In genomic region chr15:84443631-84444030, GRCm38 (mm10) we compare ENCODE assay signal across 10 mouse cellular contexts. TPM values are rescaled to one million over a fixed set of nuclear protein-coding genes. Genes with fewer than 3 reads are reported as not detected.
A peak's percentile ranks its signal among the peaks of the same experiment; 100 is the strongest.
DNase-seq lines count a peak whose midpoint lies in the region; ATAC-seq lines count a peak whose summit lies in the region.
"Had no signal": no experiment of that assay in that cellular context is flagged by ENCODE, and none has a peak within 500 bp of the region (broad histone marks: within the 10 kb centered on the region; RNA-seq: fewer than 3 reads in every experiment).

No protein-coding gene starts in this region.

- peak; percentile 28 for DNase-seq in embryo, embryonic 11 days
- DNase-seq in embryo, embryonic 10 days (ENCODE audit: low spot score) = no peak
- peak; percentile 56 to 88 for DNase-seq in kidney, postnatal 25 days
- DNase-seq in left cerebral cortex, postnatal 36 days (ENCODE audit: low spot score in 2 of 2) = no peak
- DNase-seq in heart, postnatal 10 days = no peak
- DNase-seq in thymus, adult 18-20 months = no peak
- DNase-seq: cerebellum, adult 9-10 months had no signal

- H3K9ac ChIP-seq in hindbrain, embryonic 13.5 days = peak overlapping the region; percentile 83
- peak overlapping the region; percentile 60 for H3K9ac ChIP-seq in neural tube, embryonic 13.5 days

- H3K36me3 ChIP-seq in hindbrain, embryonic 13.5 days = no peaks in the 10 kb centered on the region
- no peaks in the 10 kb centered on the region for H3K36me3 ChIP-seq in neural tube, embryonic 13.5 days
- H3K36me3 ChIP-seq: G1E had no signal

- no peaks in the 10 kb centered on the region for H3K9me3 ChIP-seq in hindbrain, embryonic 13.5 days
- no peaks in the 10 kb centered on the region for H3K9me3 ChIP-seq in neural tube, embryonic 13.5 days

- peak overlapping the region; percentile 80 for H3K4me2 ChIP-seq in hindbrain, embryonic 13.5 days
- H3K4me2 ChIP-seq in neural tube, embryonic 13.5 days = peak overlapping the region; percentile 90

- WGBS in hindbrain, embryonic 13.5 days = 28% methylated on average over 10 of the region's 10 CpGs
- WGBS in neural tube, embryonic 13.5 days = 35% methylated on average over 10 of the region's 10 CpGs

- intact Hi-C loops in left cerebral cortex, postnatal 36 days (cut with DNase I) = no loop called here
- intact Hi-C loops in heart, postnatal 10 days (cut with DNase I) = no loop called here

- ATAC-seq in hindbrain, embryonic 13.5 days (ENCODE audit: low FRiP score) = no peak
- ATAC-seq in neural tube, embryonic 13.5 days (ENCODE audit: low read depth) = peak; percentile 15; the same call in 1 of the 2 replicates

- H3K4me3 ChIP-seq in hindbrain, embryonic 13.5 days = peak overlapping the region; percentile 60
- H3K4me3 ChIP-seq in neural tube, embryonic 13.5 days = peak overlapping the region; percentile 10; the same call in 1 of the 2 replicates

- peak overlapping the region; percentile 49 for H3K27ac ChIP-seq in hindbrain, embryonic 13.5 days
- peak overlapping the region; percentile 42; the same call in 1 of the 2 replicates for H3K27ac ChIP-seq in neural tube, embryonic 13.5 days (replicated peaks)

- peaks cover 60% of the 10 kb centered on the region for H3K27me3 ChIP-seq in hindbrain, embryonic 13.5 days
- peaks cover 49% of the 10 kb centered on the region for H3K27me3 ChIP-seq in neural tube, embryonic 13.5 days

- H3K4me1 ChIP-seq in hindbrain, embryonic 13.5 days (replicated peaks) = peaks cover 74% of the 10 kb centered on the region
- H3K4me1 ChIP-seq in neural tube, embryonic 13.5 days (replicated peaks) = peaks cover 67% of the 10 kb centered on the region

RNA-seq across cellular contexts. Expression of gene Shisal1, which starts 3.3 kb away (rescaled TPM):
- polyA plus RNA-seq in hindbrain, embryonic 13.5 days (2015; fragmentation: Nextera tagmentation; extraction: Ambion mirVana) = 9.5 and 10.9 TPM in 2 replicates
- 10.1 and 13.4 TPM in 2 replicates for polyA plus RNA-seq in neural tube, embryonic 13.5 days (2015; fragmentation: Nextera tagmentation; extraction: Ambion mirVana)
- 10 to 100 TPM; 39.1 to 48.5 TPM for total RNA-seq in left cerebral cortex, postnatal 36 days (2021)
- total RNA-seq in heart, postnatal 10 days (2021) = 1 to 10 TPM; 2.2 to 2.3 TPM
- polyA plus RNA-seq: G1E had no signal

Comparison
In these comparisons a context has a peak if more than half of its experiments do, and no peak if none do; other contexts are left out.
1. DNase-seq: peak in embryo, embryonic 11 days (single experiment) and kidney, postnatal 25 days (2 of 2); none in embryo, embryonic 10 days (single experiment), left cerebral cortex, postnatal 36 days (0 of 2), heart, postnatal 10 days (0 of 2) and thymus, adult 18-20 months (0 of 2).
2. RNA of gene Shisal1, which starts 3.3 kb away (total RNA-seq): 39.1 to 48.5 TPM in left cerebral cortex, postnatal 36 days; 2.2 to 2.3 TPM in heart, postnatal 10 days; every median in the first group is over 10 times any median in the second.